Mouse (Mus musculus) hindbrain, postnatal 0 days (tissue): ENCODE measurements around the gene Ephb1. TPM values are rescaled to one million over a fixed set of nuclear protein-coding genes. Genes with fewer than 3 reads are reported as not detected.
A peak's percentile ranks its signal among the peaks of the same experiment; 100 is the strongest.

Experiments used
- ATAC-seq: fragments of 200-750 bp; cut with Nextera tagmentation; 2 replicates; pipeline ENCODE4 v1.8.0; 2017; ENCODE audit warnings: mild to moderate bottlenecking, moderate TSS enrichment, moderate library complexity
- DNase-seq: peaks from one replicate; pipeline ENCODE4 v3.0.0-alpha.2; 2015; ENCODE audit warnings: low spot score
- H3K27ac ChIP-seq: fragments of 300-500 bp; sonication (generic); 2 replicates; pipeline ENCODE4 v1.5.1; 2014; ENCODE audit warnings: mild to moderate bottlenecking
- H3K27me3 ChIP-seq: fragments of 300-500 bp; sonication (generic); 2 replicates; pipeline ENCODE4 v1.6.1; 2014; ENCODE audit warnings: low read length, mixed read lengths; ENCODE audit not compliant: insufficient read depth
- H3K36me3 ChIP-seq: fragments of 300-500 bp; sonication (generic); 2 replicates; pipeline ENCODE4 v1.6.1; 2014; ENCODE audit warnings: low read length, mixed read lengths; ENCODE audit not compliant: insufficient read depth
- H3K4me1 ChIP-seq: fragments of 300-500 bp; sonication (generic); 2 replicates; pipeline ENCODE4 v1.6.1; 2014; ENCODE audit warnings: antibody characterized with exemption, low read length, mixed read lengths; ENCODE audit not compliant: insufficient read depth
- H3K4me2 ChIP-seq: fragments of 300-500 bp; sonication (generic); 2 replicates; pipeline ENCODE4 v1.6.1; 2014; ENCODE audit warnings: low read depth, mild to moderate bottlenecking, low read length, moderate library complexity, mixed read lengths
- H3K4me3 ChIP-seq: fragments of 300-500 bp; sonication (generic); 2 replicates; pipeline ENCODE4 v1.5.1; 2014; ENCODE audit warnings: low read length
- H3K9ac ChIP-seq: fragments of 300-500 bp; sonication (generic); replicated peaks from 2 replicates; pipeline ENCODE4 v1.6.1; 2014; ENCODE audit warnings: mild to moderate bottlenecking, low read length, moderate library complexity, mixed read lengths
- H3K9me3 ChIP-seq: fragments of 300-500 bp; sonication (generic); 2 replicates; pipeline ENCODE4 v1.6.1; 2016; ENCODE audit warnings: low read length, mixed read lengths
- CTCF ChIP-seq: IDR thresholded peaks from 2 replicates; pipeline ENCODE4 v1.5.1; 2016; ENCODE audit warnings: antibody characterized with exemption, control low read depth, low read depth
- WGBS: fragments of 180-500 bp; shearing (Covaris S2); extraction: QIAGEN DNeasy Blood & Tissue Kit; methylation state at CpG from one replicate; pipeline ENCODE4 v1.1.7; 2014; 5-methylcytosine and 5-hydroxymethylcytosine counted together
- polyA plus RNA-seq: library from polyadenylated mRNA; unstranded; fragments of >200 nt; fragmentation: Nextera tagmentation; extraction: Ambion mirVana; gene quantifications from 2 replicates; pipeline ENCODE4 v1.2.1, GENCODE M21; 2015
- total RNA-seq: library from RNA; depleted of rRNA; stranded (reverse); fragments of >200 nt; gene quantifications from 2 replicates; pipeline ENCODE4 v1.2.3, GENCODE M21; 2014

Gene Ephb1
- total and polyA plus RNA-seq, 2 experiments from 2014 or later, result 39.6 to 50.3 TPM

- Histone ChIP-seq H3K4me3 (no peak overlapping the region), H3K9me3 (no peaks in the 10 kb centered on the region), H3K36me3 (no peaks in the 10 kb centered on the region), H3K27me3 (no peaks in the 10 kb centered on the region), H3K4me1 (0 out of 2 replicates have a peak, but pooled peaks cover 3% of the 10 kb centered on the region), H3K27ac (no peak overlapping the region), H3K9ac (no peak overlapping the region), H3K4me2 (no peak overlapping the region)
- ATAC-seq (peak; percentile 47; the same call in 1 of the 2 replicates), DNase-seq (peak; percentile 56)
- 43% methylated on average over 3 of the region's 3 CpGs for WGBS
- TF ChIP-seq CTCF, result no peak
These were observed 78.6 kb downstream of the Ephb1 start for GRCm38 (mm10) chr9:102275931-102276330.

GRCm38 (mm10) chr9:102274016-102274415 is 80.5 kb downstream of the Ephb1 start:
- no peak overlapping the region for H3K9ac ChIP-seq
- ATAC-seq (no peak), DNase-seq (no peak)
- H3K27me3 ChIP-seq, result no peaks in the 10 kb centered on the region
- WGBS, result 71% methylated on average over 8 of the region's 8 CpGs
- no peaks in the 10 kb centered on the region for H3K36me3 ChIP-seq
- H3K4me1 ChIP-seq, result 0 out of 2 replicates have a peak, but pooled peaks cover 3% of the 10 kb centered on the region
- H3K9me3 ChIP-seq, result no peaks in the 10 kb centered on the region
- no peak overlapping the region for H3K4me2 ChIP-seq
- no peak overlapping the region for H3K27ac ChIP-seq
- TF ChIP-seq CTCF, result no peak
- H3K4me3 ChIP-seq, result no peak overlapping the region

GRCm38 (mm10) chr9:102273469-102273808 is 81.1 kb downstream of the Ephb1 start:
- H3K4me1 ChIP-seq, result 0 out of 2 replicates have a peak, but pooled peaks cover 3% of the 10 kb centered on the region
- no peaks in the 10 kb centered on the region for H3K36me3 ChIP-seq
- H3K27me3 ChIP-seq, result no peaks in the 10 kb centered on the region
- ATAC-seq, result no peak
- H3K9me3 ChIP-seq, result no peaks in the 10 kb centered on the region
- no peak overlapping the region for H3K27ac ChIP-seq
- TF ChIP-seq CTCF, result no peak
- H3K4me3 ChIP-seq, result no peak overlapping the region
- 60% methylated on average over 6 of the region's 6 CpGs for WGBS
- H3K9ac ChIP-seq, result no peak overlapping the region
- no peak for DNase-seq
- H3K4me2 ChIP-seq, result no peak overlapping the region

DNA sequence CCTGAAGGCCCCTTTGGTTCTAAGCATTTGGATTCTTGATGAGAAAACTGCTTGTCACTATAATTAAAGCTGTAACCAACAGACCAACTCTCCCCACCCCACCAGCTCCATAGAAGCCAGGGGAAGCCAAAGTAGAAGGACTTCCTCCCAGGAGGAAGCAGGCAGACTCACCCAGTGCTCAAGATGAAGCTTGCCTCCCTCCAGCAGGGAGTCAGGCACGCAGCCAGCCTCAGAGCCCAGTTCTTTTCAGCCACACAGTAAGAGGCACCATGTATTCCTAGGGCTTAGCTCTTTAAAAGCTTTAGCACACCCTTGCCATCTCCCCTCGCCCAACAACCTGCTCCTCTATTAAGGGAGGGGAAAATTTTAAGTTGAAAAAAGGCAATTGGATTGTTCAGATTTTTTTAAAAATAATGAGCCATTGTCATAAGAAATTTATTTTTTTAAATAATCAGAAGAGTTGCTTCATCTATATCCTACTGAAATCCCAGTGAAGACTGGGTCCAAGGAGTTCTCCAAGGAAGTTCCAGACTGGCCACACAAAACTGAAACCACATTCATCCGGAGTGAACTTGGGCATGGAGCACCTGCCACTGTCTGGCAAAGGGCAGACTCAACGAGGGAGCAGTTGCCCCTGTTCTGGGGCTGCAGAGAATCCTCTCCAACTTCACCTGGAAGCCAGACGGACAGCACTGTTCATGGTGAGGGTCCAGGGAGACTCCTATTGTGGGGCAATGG is 81.6 kb downstream of the Ephb1 start:
- Histone ChIP-seq H3K4me3 (no peak overlapping the region), H3K27me3 (no peaks in the 10 kb centered on the region), H3K9me3 (no peaks in the 10 kb centered on the region), H3K4me2 (no peak overlapping the region), H3K36me3 (no peaks in the 10 kb centered on the region), H3K4me1 (0 out of 2 replicates have a peak, but pooled peaks cover 5% of the 10 kb centered on the region), H3K27ac (no peak overlapping the region), H3K9ac (no peak overlapping the region)
- ATAC-seq (no peak), DNase-seq (no peak)
- WGBS, result 60% methylated on average over 5 of the region's 5 CpGs
- no peak for TF ChIP-seq CTCF

DNA sequence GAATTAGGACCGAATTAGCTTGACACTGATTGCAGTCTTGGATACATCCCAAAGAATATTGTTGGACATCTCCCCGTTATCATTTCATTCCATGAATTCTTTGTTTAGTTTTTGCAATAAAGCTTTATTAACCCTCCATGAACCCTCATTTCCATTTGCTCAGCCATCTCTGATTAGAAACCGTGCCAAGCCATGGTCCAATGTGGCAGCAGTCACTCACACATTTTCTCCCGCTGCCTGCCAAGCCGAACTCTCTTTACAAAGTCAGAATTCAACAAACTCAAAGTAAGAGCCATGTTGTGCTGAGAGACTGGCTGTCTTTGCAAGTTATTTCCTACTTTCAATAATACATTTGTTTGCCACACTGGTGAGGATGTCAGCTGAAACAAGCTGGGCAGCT is 84.0 kb downstream of the Ephb1 start:
- DNase-seq, result no peak

GRCm38 (mm10) chr9:102267311-102268027 is 87.0 kb downstream of the Ephb1 start:
- ATAC-seq (0 out of 2 replicates have a peak, but pooled peaks have one; percentile 24), DNase-seq (peak; percentile 73)
- Histone ChIP-seq H3K27ac (no peak overlapping the region), H3K4me3 (peak overlapping the region; percentile 27), H3K36me3 (no peaks in the 10 kb centered on the region), H3K4me2 (peak overlapping the region; percentile 59), H3K4me1 (peaks cover 10% of the 10 kb centered on the region; the same call in 1 of the 2 replicates), H3K27me3 (no peaks in the 10 kb centered on the region), H3K9ac (no peak overlapping the region), H3K9me3 (no peaks in the 10 kb centered on the region)
- WGBS, result 2% methylated on average over 18 of the region's 18 CpGs
- TF ChIP-seq CTCF, result no peak

More for the DNA sequence above, 84.0 kb downstream of the Ephb1 start:
- no peaks in the 10 kb centered on the region for H3K27me3 ChIP-seq
- 0 out of 2 replicates have a peak, but pooled peaks cover 10% of the 10 kb centered on the region for H3K4me1 ChIP-seq
- no peaks in the 10 kb centered on the region for H3K9me3 ChIP-seq
- no peak overlapping the region for H3K4me2 ChIP-seq
- no peak overlapping the region for H3K9ac ChIP-seq
- ATAC-seq, result no peak
- WGBS, result 58% methylated on average over 5 of the region's 5 CpGs
- H3K4me3 ChIP-seq, result no peak overlapping the region
- H3K36me3 ChIP-seq, result no peaks in the 10 kb centered on the region
- H3K27ac ChIP-seq, result no peak overlapping the region
- no peak for TF ChIP-seq CTCF
